Mouse (Mus musculus) spleen, adult 2 months (tissue): ENCODE data around the gene Slc25a34. TPM values are rescaled to one million over a fixed set of nuclear protein-coding genes. Genes with fewer than 3 reads are reported as not detected.

Experiments used
- DNase-seq, 2 experiments: peaks; one replicate each; pipeline versions ENCODE4 v3.0.0 to v3.0.0-alpha.2; 2012 to 2021; ENCODE audit warnings: low spot score in 2 of 2, low read depth in 1 of 2
- H3K27ac ChIP-seq: fragments of 200-500 bp; 2 replicates; pipeline ENCODE4 v1.5.1; 2012; ENCODE audit warnings: low read length, inconsistent platforms; ENCODE audit not compliant: insufficient read depth
- H3K27me3 ChIP-seq: fragments of 200-500 bp; 2 replicates; pipeline ENCODE4 v1.6.1; 2012; ENCODE audit warnings: mild to moderate bottlenecking, moderate library complexity, low read length, inconsistent platforms; ENCODE audit not compliant: control insufficient read depth, insufficient read depth
- H3K36me3 ChIP-seq: fragments of 200-500 bp; 2 replicates; pipeline ENCODE4 v1.6.1; 2012; ENCODE audit warnings: mild to moderate bottlenecking, low read length, inconsistent platforms; ENCODE audit not compliant: control insufficient read depth, insufficient read depth
- H3K4me1 ChIP-seq: fragments of 200-500 bp; 2 replicates; pipeline ENCODE4 v1.6.1; 2011; ENCODE audit warnings: inconsistent platforms; ENCODE audit not compliant: control insufficient read depth, insufficient read depth, insufficient read length
- H3K4me3 ChIP-seq: fragments of 200-500 bp; 2 replicates; pipeline ENCODE4 v1.5.1; 2011; ENCODE audit warnings: mild to moderate bottlenecking, inconsistent platforms; ENCODE audit not compliant: insufficient read depth, insufficient read length; ENCODE audit errors: extremely low read depth
- CTCF ChIP-seq: fragments of 200-500 bp; IDR thresholded peaks from 2 replicates; pipeline ENCODE4 v1.5.1; 2011; ENCODE audit warnings: mild to moderate bottlenecking, inconsistent platforms; ENCODE audit not compliant: insufficient read depth, insufficient read length, insufficient replicate concordance; ENCODE audit errors: extremely low read depth
- POLR2A ChIP-seq: fragments of 200-500 bp; IDR thresholded peaks from 2 replicates; pipeline ENCODE4 v1.6.1; 2011; ENCODE audit warnings: low read depth, low read length, inconsistent platforms
- WGBS: fragments of 180-500 bp; shearing (Covaris S2); methylation state at CpG from one replicate; pipeline ENCODE4 v1.1.7; 2018; 5-methylcytosine and 5-hydroxymethylcytosine counted together
- polyA plus RNA-seq: library from polyadenylated mRNA; depleted of rRNA; stranded (reverse); fragments of >200 nt; gene quantifications from 2 replicates; pipeline ENCODE4 v1.2.3, GENCODE M21; 2012

The Slc25a34 gene
- polyA plus RNA-seq, 1 experiment = 0.43 TPM

DNA sequence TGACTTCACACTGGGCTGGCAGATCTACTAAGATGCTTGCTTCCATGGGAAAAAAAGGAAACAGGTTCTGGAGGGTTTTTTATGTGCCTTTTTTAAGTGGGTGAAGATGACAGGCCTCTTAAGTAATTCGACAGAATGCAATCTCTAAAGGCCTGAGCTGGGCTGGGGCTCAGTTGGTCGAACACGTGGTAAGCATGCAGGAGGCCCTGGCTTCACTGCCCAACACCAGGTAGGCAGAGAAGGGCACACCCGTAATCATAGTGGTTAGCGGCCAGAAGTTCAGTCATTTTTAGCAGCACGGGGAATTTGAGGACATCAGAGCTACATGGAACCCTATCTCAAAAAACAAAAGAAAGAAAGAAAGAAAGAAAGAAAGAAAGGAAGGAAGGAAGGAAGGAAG is 30.9 kb upstream of the Slc25a34 start:
- TF ChIP-seq POLR2A = no peak
- TF ChIP-seq CTCF = no peak
- WGBS = 87% methylated on average over 6 of the region's 6 CpGs
- Histone ChIP-seq H3K4me3 (no peak overlapping the region), H3K27me3 (no peaks in the 10 kb centered on the region), H3K4me1 (no peaks in the 10 kb centered on the region; the same call in 1 of the 2 replicates), H3K36me3 (peaks cover 4% of the 10 kb centered on the region; the same call in 1 of the 2 replicates), H3K27ac (no peak overlapping the region)
- no peak for DNase-seq

DNA sequence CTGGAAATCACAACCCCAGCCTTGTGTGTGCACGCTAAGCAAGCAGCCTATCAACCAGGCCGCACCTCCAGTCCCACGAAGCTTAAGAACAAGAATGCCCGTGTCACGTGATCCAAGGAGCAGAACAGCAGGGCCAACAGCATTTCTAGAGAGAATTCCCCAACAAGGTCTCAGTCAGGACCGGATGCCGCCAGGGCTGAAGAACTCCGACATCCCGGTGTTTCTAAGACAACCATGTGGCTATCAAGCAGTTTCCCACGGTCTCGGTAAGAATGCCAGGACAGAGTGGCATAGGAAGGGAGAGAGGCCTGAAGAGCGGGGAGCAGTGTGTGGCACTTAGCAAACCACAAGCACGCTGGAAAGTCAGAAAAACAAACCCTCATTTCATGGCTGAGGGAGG is 30.2 kb upstream of the Slc25a34 start:
- WGBS = 84% methylated on average over 13 of the region's 13 CpGs

DNA sequence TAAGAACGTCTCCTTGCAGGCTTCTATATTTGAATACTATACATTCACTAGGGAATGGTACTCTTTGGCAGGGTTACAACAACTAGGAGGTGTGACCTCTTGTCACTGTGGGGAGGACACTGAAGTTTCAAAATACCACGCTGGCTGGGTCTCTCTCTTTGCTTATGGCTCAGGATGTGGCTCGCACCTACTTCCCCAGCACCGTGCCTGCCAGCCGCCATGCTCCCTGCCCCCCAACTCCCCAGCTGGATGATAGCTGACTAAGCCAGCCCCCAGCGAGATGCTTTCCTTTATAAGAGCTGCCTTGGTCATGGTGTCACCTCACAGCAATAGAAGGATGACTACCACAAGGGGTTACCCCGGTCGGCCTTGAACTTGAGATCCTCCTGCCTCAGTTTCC is 29.4 kb upstream of the Slc25a34 start:
- no peak overlapping the region for H3K4me3 ChIP-seq
- H3K4me1 ChIP-seq = no peaks in the 10 kb centered on the region; the same call in 1 of the 2 replicates
- 43% methylated on average over 8 of the region's 8 CpGs for WGBS

More for the DNA sequence above, 30.2 kb upstream of the Slc25a34 start:
- H3K4me3 ChIP-seq = no peak overlapping the region
- H3K27me3 ChIP-seq = no peaks in the 10 kb centered on the region
- TF ChIP-seq CTCF (no peak), POLR2A (no peak)
- H3K36me3 ChIP-seq = peaks cover 4% of the 10 kb centered on the region
- no peaks in the 10 kb centered on the region; the same call in 1 of the 2 replicates for H3K4me1 ChIP-seq
- no peak for DNase-seq
- H3K27ac ChIP-seq = no peak overlapping the region

GRCm38 (mm10) chr4:141651944-141652343 is 28.3 kb upstream of the Slc25a34 start:
- peaks cover under 1% of the 10 kb centered on the region; the same call in 1 of the 2 replicates for H3K4me1 ChIP-seq
- no peak overlapping the region for H3K27ac ChIP-seq
- TF ChIP-seq CTCF = no peak
- no peak for TF ChIP-seq POLR2A
- peaks cover 4% of the 10 kb centered on the region for H3K36me3 ChIP-seq
- DNase-seq = no peak
- H3K4me3 ChIP-seq = no peak overlapping the region
- 90% methylated on average over 10 of the region's 10 CpGs for WGBS
- no peaks in the 10 kb centered on the region for H3K27me3 ChIP-seq

More for the DNA sequence above, 29.4 kb upstream of the Slc25a34 start:
- no peaks in the 10 kb centered on the region for H3K27me3 ChIP-seq
- H3K27ac ChIP-seq = no peak overlapping the region
- peaks cover 4% of the 10 kb centered on the region for H3K36me3 ChIP-seq
- DNase-seq = no peak
- no peak for TF ChIP-seq CTCF
- TF ChIP-seq POLR2A = no peak

- DNase-seq = no peak
- TF ChIP-seq POLR2A (no peak), CTCF (no peak)
- peaks cover 4% of the 10 kb centered on the region for H3K36me3 ChIP-seq
- no peak overlapping the region for H3K4me3 ChIP-seq
- WGBS = 88% methylated on average over 6 of the region's 6 CpGs
- H3K27ac ChIP-seq = no peak overlapping the region
- H3K4me1 ChIP-seq = peaks cover 3% of the 10 kb centered on the region
- no peaks in the 10 kb centered on the region for H3K27me3 ChIP-seq
Observed at GRCm38 (mm10) chr4:141651286-141651685, 27.7 kb upstream of the Slc25a34 start.

- TF ChIP-seq CTCF (no peak), POLR2A (no peak)
- DNase-seq = no peak
- Histone ChIP-seq H3K27me3 (no peaks in the 10 kb centered on the region), H3K36me3 (peaks cover 4% of the 10 kb centered on the region), H3K4me1 (peaks cover 3% of the 10 kb centered on the region), H3K27ac (no peak overlapping the region), H3K4me3 (no peak overlapping the region)
- WGBS = 94% methylated on average over 6 of the region's 6 CpGs
Observed at GRCm38 (mm10) chr4:141649244-141649643, 25.6 kb upstream of the Slc25a34 start.

- H3K4me1 ChIP-seq = peaks cover 3% of the 10 kb centered on the region
- no peak overlapping the region for H3K4me3 ChIP-seq
- no peak for TF ChIP-seq CTCF
- no peak for TF ChIP-seq POLR2A
- 87% methylated on average over 5 of the region's 5 CpGs for WGBS
- peaks cover 4% of the 10 kb centered on the region for H3K36me3 ChIP-seq
- no peak for DNase-seq
- no peaks in the 10 kb centered on the region for H3K27me3 ChIP-seq
- no peak overlapping the region for H3K27ac ChIP-seq
Observed at GRCm38 (mm10) chr4:141648262-141648661, 24.6 kb upstream of the Slc25a34 start.
